Mouse (Mus musculus): ENCODE measurements around the gene Slc24a2.

The Slc24a2 gene

DNA sequence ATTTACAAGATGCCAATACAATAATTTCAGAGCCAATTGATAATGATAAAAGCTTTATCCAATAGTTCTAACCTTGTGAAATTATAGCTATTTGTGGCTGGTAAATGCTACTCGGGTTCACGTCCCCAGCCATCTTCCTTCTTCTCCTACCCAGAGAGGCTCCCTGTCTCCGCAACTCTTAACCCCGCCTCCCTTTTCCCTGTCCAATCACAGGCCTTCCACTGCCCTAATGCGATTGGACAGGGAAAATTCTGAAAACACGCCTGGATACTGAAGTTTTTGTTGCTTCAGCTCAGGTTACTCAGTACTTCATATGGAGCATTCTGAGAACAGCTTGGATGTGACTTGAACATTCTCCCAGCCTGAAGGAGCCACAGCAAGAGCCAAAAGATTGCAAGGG lies 287.0 kb downstream of the Slc24a2 start:
- no peak for DNase-seq

- DNase-seq, result no peak
Measured at GRCm38 (mm10) chr4:86942656-86943055, 287.6 kb downstream of the Slc24a2 start.

GRCm38 (mm10) chr4:86936706-86937105 lies 293.6 kb downstream of the Slc24a2 start:
- DNase-seq, result no peak

DNA sequence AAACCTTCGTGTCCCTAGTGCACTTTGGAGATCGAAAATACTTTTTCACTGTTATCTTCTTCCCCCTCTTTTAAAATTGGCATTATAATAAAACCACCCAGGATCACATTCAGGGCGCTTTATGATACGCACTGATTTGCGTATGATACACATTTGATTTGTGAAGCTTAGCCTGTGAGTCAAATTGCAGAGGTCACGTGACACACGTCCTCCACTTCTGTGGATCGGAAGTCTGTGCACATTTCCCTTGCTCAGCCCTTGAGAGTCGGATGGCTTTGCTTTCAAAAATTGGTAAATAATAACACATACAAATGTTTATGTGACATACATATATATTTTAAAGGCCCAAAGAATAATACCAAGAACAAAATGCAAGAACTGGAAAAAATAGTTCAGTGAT lies 294.1 kb downstream of the Slc24a2 start:
- no peak for DNase-seq

All from cerebellum, adult 11 months (tissue).